Mouse (Mus musculus): ENCODE results near the gene Ak7.

GRCm38 (mm10) chr12:105777651-105778050 is 71.9 kb downstream of the Ak7 start:
- TF ChIP-seq GATA1 (IDR thresholded peaks at IDR 0.05; ENCODE audit: low read length) (no peak), TAL1 (IDR thresholded peaks at IDR 0.05; ENCODE audit: low read length) (no peak)

All from erythroblast, embryonic 14.5 days (primary cell).